Mouse (Mus musculus) kidney, adult 2 months (tissue): Measurements from ENCODE around the gene Olfr533.

Experiments
- CTCF ChIP-seq: fragments of 200-500 bp; conservative IDR thresholded peaks from 2 replicates; pipeline ENCODE4 v1.5.1; 2011; ENCODE audit warnings: low read depth, mild to moderate bottlenecking, control low read depth, low read length, moderate library complexity, mixed read lengths; ENCODE audit not compliant: insufficient read depth, insufficient read length
- POLR2A ChIP-seq: fragments of 200-500 bp; IDR thresholded peaks from one replicate; pipeline ENCODE4 v1.6.1; 2011; ENCODE audit warnings: low read depth, low read length, control low read depth

DNA sequence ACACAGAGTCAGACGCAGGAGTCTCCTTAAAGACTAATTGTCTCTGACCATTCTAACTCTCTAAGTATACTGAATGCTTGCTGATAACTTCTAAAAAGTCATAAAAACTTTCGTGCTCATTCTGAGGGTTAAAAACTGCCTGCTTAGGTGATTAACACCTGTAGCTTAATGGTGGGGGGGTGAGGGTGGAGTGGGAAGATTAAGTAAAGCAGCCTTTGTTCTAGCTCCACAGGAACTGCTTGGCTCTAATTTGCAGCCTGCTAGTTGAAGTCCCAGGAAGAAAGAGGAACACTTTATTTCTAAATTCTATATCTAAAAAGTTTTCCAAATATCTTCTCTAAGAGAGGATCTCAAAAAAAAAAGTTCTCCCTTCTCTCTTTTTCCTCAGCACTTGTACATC lies 31.1 kb downstream of the Olfr533 start:
- TF ChIP-seq POLR2A (no peak), CTCF (no peak)
